Mouse (Mus musculus) CH12.LX (cell line): ENCODE results near the gene Cstl1. TPM values are rescaled to one million over a fixed set of nuclear protein-coding genes. Genes with fewer than 3 reads are reported as not detected.

Source experiments
- DNase-seq: peaks from one replicate; pipeline ENCODE4 v3.0.0-alpha.2; 2013; ENCODE audit errors: extremely low read depth
- H3K27ac ChIP-seq: 2 replicates; pipeline ENCODE4 v1.5.1; 2012; ENCODE audit warnings: low read depth, mild to moderate bottlenecking, control low read depth, moderate library complexity; ENCODE audit not compliant: insufficient read depth
- H3K27me3 ChIP-seq: replicated peaks from 2 replicates; pipeline ENCODE3; 2012; ENCODE audit warnings: inconsistent platforms
- H3K36me3 ChIP-seq, 2 experiments: replicated peaks in 1 of 2; 2 replicates each; pipeline versions ENCODE3 to v1.6.1; 2012; ENCODE audit warnings: inconsistent platforms in 1 of 2, low read length in 1 of 2, mild to moderate bottlenecking in 1 of 2, mixed read lengths in 1 of 2, moderate library complexity in 1 of 2; ENCODE audit not compliant: control insufficient read depth in 1 of 2, insufficient read depth in 1 of 2
- H3K4me1 ChIP-seq, 2 experiments: 2 replicates each; pipeline ENCODE4 v1.6.1; 2012; ENCODE audit warnings: inconsistent platforms in 1 of 2, moderate library complexity in 1 of 2; ENCODE audit not compliant: insufficient read depth in 2 of 2, control insufficient read depth in 1 of 2
- H3K4me2 ChIP-seq: 2 replicates; pipeline ENCODE4 v1.6.1; 2012; ENCODE audit warnings: low read depth, mild to moderate bottlenecking, control low read depth; ENCODE audit not compliant: poor library complexity, insufficient read depth, severe bottlenecking
- H3K4me3 ChIP-seq, 3 experiments: fragments of 150-350 bp in 1 of 3; sonication (generic) in 1 of 3; replicated peaks in 1 of 3; 2 replicates each; pipeline versions ENCODE3 to v1.5.1; 2011 to 2012; ENCODE audit warnings: low read depth in 2 of 3, low read length in 2 of 3, mild to moderate bottlenecking in 2 of 3, moderate library complexity in 2 of 3, control low read depth in 1 of 3, improper control_type of control experiment in 1 of 3, inconsistent platforms in 1 of 3, mixed read lengths in 1 of 3; ENCODE audit not compliant: poor library complexity in 1 of 3
- H3K79me2 ChIP-seq: replicated peaks from 2 replicates; pipeline ENCODE4 v1.6.1; 2012; ENCODE audit warnings: mild to moderate bottlenecking, moderate library complexity; ENCODE audit not compliant: control insufficient read depth, poor library complexity, insufficient read depth, severe bottlenecking; ENCODE audit errors: extremely low read depth
- H3K9ac ChIP-seq: 2 replicates; pipeline ENCODE4 v1.6.1; 2012; ENCODE audit warnings: low read depth, mild to moderate bottlenecking, control low read depth, moderate library complexity; ENCODE audit not compliant: insufficient read depth
- H3K9me3 ChIP-seq: replicated peaks from 2 replicates; pipeline ENCODE3; 2012; ENCODE audit warnings: low read length, inconsistent platforms, mixed read lengths
- BHLHE40 ChIP-seq: IDR thresholded peaks from 2 replicates; pipeline ENCODE4 v1.6.1; 2011; ENCODE audit warnings: mild to moderate bottlenecking, low read depth, low read length, improper control_type of control experiment
- CHD1 ChIP-seq: IDR thresholded peaks from 2 replicates; pipeline ENCODE4 v1.6.1; 2012; ENCODE audit warnings: low read depth, low read length, improper control_type of control experiment, inconsistent platforms
- CHD2 ChIP-seq: IDR thresholded peaks from 2 replicates; pipeline ENCODE4 v1.6.1; 2011; ENCODE audit warnings: low read length, improper control_type of control experiment
- CTCF ChIP-seq, 2 experiments: IDR thresholded peaks in 1 of 2; conservative IDR thresholded peaks in 1 of 2; 2 replicates each; pipeline ENCODE4 v1.5.1; 2011 to 2012; ENCODE audit warnings: low read depth in 2 of 2, low read length in 2 of 2, improper control_type of control experiment in 1 of 2, inconsistent platforms in 1 of 2, mild to moderate bottlenecking in 1 of 2, moderate library complexity in 1 of 2
- ELF1 ChIP-seq: IDR thresholded peaks from 2 replicates; pipeline ENCODE4 v1.6.1; 2014; ENCODE audit warnings: low read depth, mild to moderate bottlenecking, inconsistent platforms, low read length, improper control_type of control experiment
- GABPA ChIP-seq: IDR thresholded peaks from 2 replicates; pipeline ENCODE4 v1.6.1; 2012; ENCODE audit warnings: low read depth, low read length, improper control_type of control experiment, inconsistent platforms; ENCODE audit not compliant: insufficient replicate concordance
- HCFC1 ChIP-seq: IDR thresholded peaks from 2 replicates; pipeline ENCODE4 v1.6.1; 2012; ENCODE audit warnings: low read depth, mild to moderate bottlenecking, inconsistent platforms, low read length, improper control_type of control experiment
- JUN ChIP-seq: IDR thresholded peaks from 2 replicates; pipeline ENCODE4 v1.6.1; 2011; ENCODE audit warnings: low read depth, mild to moderate bottlenecking, low read length, improper control_type of control experiment, moderate library complexity; ENCODE audit not compliant: insufficient read depth
- KAT2A ChIP-seq: IDR thresholded peaks from 2 replicates; pipeline ENCODE4 v1.6.1; 2012; ENCODE audit warnings: low read length, improper control_type of control experiment, inconsistent platforms; ENCODE audit not compliant: insufficient replicate concordance
- MAZ ChIP-seq: IDR thresholded peaks from 2 replicates; pipeline ENCODE4 v1.6.1; 2012; ENCODE audit warnings: low read depth, mild to moderate bottlenecking, inconsistent platforms, low read length, improper control_type of control experiment, moderate library complexity
- NELFE ChIP-seq: IDR thresholded peaks from 2 replicates; pipeline ENCODE4 v1.6.1; 2011; ENCODE audit warnings: low read depth, low read length, improper control_type of control experiment
- NRF1 ChIP-seq: IDR thresholded peaks from 2 replicates; pipeline ENCODE4 v1.6.1; 2014; ENCODE audit warnings: low read depth, mild to moderate bottlenecking, inconsistent platforms, low read length, improper control_type of control experiment, moderate library complexity
- POLR2A ChIP-seq: IDR thresholded peaks from 2 replicates; pipeline ENCODE4 v1.6.1; 2011; ENCODE audit warnings: low read depth, mild to moderate bottlenecking, improper control_type of control experiment, low read length
- POLR2AphosphoS2 ChIP-seq: IDR thresholded peaks from 2 replicates; pipeline ENCODE4 v1.6.1; 2011; ENCODE audit warnings: low read depth, low read length, improper control_type of control experiment
- RAD21 ChIP-seq: IDR thresholded peaks from 2 replicates; pipeline ENCODE4 v1.6.1; 2011; ENCODE audit warnings: low read depth, mild to moderate bottlenecking, low read length, improper control_type of control experiment, moderate library complexity
- RCOR1 ChIP-seq: conservative IDR thresholded peaks from 2 replicates; pipeline ENCODE4 v1.6.1; 2012; ENCODE audit warnings: low read depth, mild to moderate bottlenecking, inconsistent platforms, low read length, improper control_type of control experiment
- TBP ChIP-seq: conservative IDR thresholded peaks from 2 replicates; pipeline ENCODE4 v1.6.1; 2011; ENCODE audit warnings: low read depth, low read length, improper control_type of control experiment
- TCF12 ChIP-seq: IDR thresholded peaks from 2 replicates; pipeline ENCODE4 v1.6.1; 2014; ENCODE audit warnings: low read depth, mild to moderate bottlenecking, inconsistent platforms, low read length, improper control_type of control experiment
- USF1 ChIP-seq: IDR thresholded peaks from 2 replicates; pipeline ENCODE4 v1.6.1; 2014; ENCODE audit warnings: low read depth, mild to moderate bottlenecking, inconsistent platforms, low read length, improper control_type of control experiment
- ZC3H11A ChIP-seq: IDR thresholded peaks from 2 replicates; pipeline ENCODE4 v1.6.1; 2012; ENCODE audit warnings: low read depth, mild to moderate bottlenecking, inconsistent platforms, low read length, improper control_type of control experiment
- ZNF384 ChIP-seq: IDR thresholded peaks from 2 replicates; pipeline ENCODE4 v1.6.1; 2012; ENCODE audit warnings: low read depth, low read length, improper control_type of control experiment, inconsistent platforms
- dilution Hi-C: fragments of 300-500 bp; cut with MboI; formaldehyde crosslinking; loops from 2 replicates; pipeline ENCODE4 v1.14.3; 2020; ENCODE audit warnings: low sequenced_read_pairs; ENCODE audit not compliant: extremely low pct_unique_long_range_greater_than_20kb, extremely low pct_ligation_motif_present
- in situ Hi-C: fragments of 300-500 bp; cut with MboI; formaldehyde crosslinking; loops from 3 replicates; pipeline ENCODE4 v1.14.3; 2019; ENCODE audit warnings: low sequenced_read_pairs, low pct_ligation_motif_present, low pct_unique_long_range_greater_than_20kb, mixed read lengths
- polyA plus RNA-seq: library from polyadenylated mRNA; unstranded; fragments of >175 nt; gene quantifications from 2 replicates; pipeline ENCODE4 v1.2.1, GENCODE M21; 2012; ENCODE audit warnings: low read depth; ENCODE audit not compliant: insufficient read length
- total RNA-seq, 2 experiments: library from RNA; depleted of rRNA; stranded (reverse); fragments of 300-350 nt in 1 of 2; fragments of >200 nt in 1 of 2; gene quantifications; 2 replicates each; pipeline ENCODE4 v1.2.3; 2012 to 2014

Cstl1 gene
- total and polyA plus RNA-seq, 3 experiments = not detected

- Histone ChIP-seq H3K4me3 (no peak within 1 kb of the TSS), H3K9ac (no peak within 1 kb of the TSS), H3K9me3 (no peaks in the 10 kb centered on the region), H3K27me3 (no peaks in the 10 kb centered on the region), H3K4me1 (no peaks in the 10 kb centered on the region), H3K4me2 (no peak within 1 kb of the TSS), H3K79me2 (no peaks in the 10 kb centered on the region), H3K27ac (no peak within 1 kb of the TSS), H3K36me3 (no peaks in the 10 kb centered on the region)
- in situ Hi-C loops = no loop called here
- TF ChIP-seq RCOR1 = no peak
- no peak for TF ChIP-seq JUN
- no peak for TF ChIP-seq ZNF384
- DNase-seq = no peak
- dilution Hi-C loops = no loop called here
Measured at GRCm38 (mm10) chr2:148789142-148789541, 39.0 kb downstream of the Cstl1 start, which contains the start of gene Cst12. Cst12 (plus strand) TSS chr2:148789361.

- TF ChIP-seq CHD2 (no peak), POLR2A (no peak)
- dilution Hi-C loops = no loop called here
- no peak for DNase-seq
Measured at GRCm38 (mm10) chr2:148798485-148798884, 48.3 kb downstream of the Cstl1 start, which contains the start of gene Cst8. Cst8 (plus strand) TSS chr2:148798785.

GRCm38 (mm10) chr2:148801491-148801921 lies 51.3 kb downstream of the Cstl1 start:
- dilution Hi-C loops = no loop called here
- Histone ChIP-seq H3K27ac (no peak overlapping the region), H3K36me3 (no peaks in the 10 kb centered on the region), H3K79me2 (no peaks in the 10 kb centered on the region), H3K9me3 (no peaks in the 10 kb centered on the region), H3K27me3 (no peaks in the 10 kb centered on the region), H3K9ac (no peak overlapping the region), H3K4me1 (no peaks in the 10 kb centered on the region), H3K4me3 (no peak overlapping the region), H3K4me2 (no peak overlapping the region)
- in situ Hi-C loops = no loop called here
- no peak for TF ChIP-seq JUN
- TF ChIP-seq CTCF (conservative IDR thresholded peaks at IDR 0.05 in 1 of 2, IDR thresholded peaks at IDR 0.05 in 1 of 2; ENCODE audit: low read depth in 2 of 2, low read length in 2 of 2) = no peak
- TF ChIP-seq RAD21 = no peak
- TF ChIP-seq POLR2AphosphoS2 = no peak
- no peak for TF ChIP-seq HCFC1
- TF ChIP-seq BHLHE40 = no peak
- no peak for TF ChIP-seq KAT2A
- TF ChIP-seq ZC3H11A = no peak
- TF ChIP-seq MAZ = no peak
- TF ChIP-seq GABPA = no peak
- TF ChIP-seq TCF12 = no peak
- TF ChIP-seq NRF1 = no peak
- no peak for TF ChIP-seq NELFE
- no peak for TF ChIP-seq ELF1
- no peak for TF ChIP-seq TBP
- TF ChIP-seq USF1 = no peak
- no peak for TF ChIP-seq CHD1
- DNase-seq = no peak

More at GRCm38 (mm10) chr2:148798485-148798884, 48.3 kb downstream of the Cstl1 start, which contains the start of gene Cst8:
- no peak within 1 kb of the TSS for H3K9ac ChIP-seq
- no peaks in the 10 kb centered on the region for H3K36me3 ChIP-seq
- H3K27me3 ChIP-seq = no peaks in the 10 kb centered on the region
- no peaks in the 10 kb centered on the region for H3K79me2 ChIP-seq
- no peaks in the 10 kb centered on the region for H3K9me3 ChIP-seq
- in situ Hi-C loops = no loop called here
- no peak within 1 kb of the TSS for H3K27ac ChIP-seq
- H3K4me3 ChIP-seq = no peak within 1 kb of the TSS
- H3K4me1 ChIP-seq = no peaks in the 10 kb centered on the region
- no peak within 1 kb of the TSS for H3K4me2 ChIP-seq
